ENCODE assay signal across 8 mouse cellular contexts in the genomic region with DNA sequence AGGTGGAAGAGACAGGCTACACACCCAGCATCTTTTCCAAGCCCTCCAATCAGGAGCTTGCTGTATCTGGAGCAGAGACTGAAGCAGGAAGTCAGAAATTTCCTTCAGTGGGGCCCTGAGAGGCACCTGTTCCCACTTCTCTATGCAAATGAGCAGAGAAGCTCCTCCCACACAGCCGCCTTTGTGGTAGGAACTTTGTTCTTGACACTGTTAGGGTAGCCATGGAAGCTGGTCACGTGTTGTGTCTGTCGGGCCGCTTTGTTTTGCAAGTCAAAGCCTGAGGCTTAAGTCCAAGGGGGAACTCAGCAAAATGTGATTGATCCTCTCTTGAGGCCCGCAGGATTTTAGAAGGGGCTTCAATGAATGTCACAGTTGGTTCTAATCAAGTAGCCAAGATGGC. TPM values are rescaled to one million over a fixed set of nuclear protein-coding genes. Genes with fewer than 3 reads are reported as not detected.
DNase-seq lines count a peak whose midpoint lies in the region; ATAC-seq and TF ChIP-seq lines count a peak whose summit lies in the region.

No protein-coding gene starts in this region.

- H3K9ac ChIP-seq in intestine, postnatal 0 days (ENCODE audit: low read depth, low read length), result no peak overlapping the region

- peak overlapping the region; percentile 4 for H3K4me3 ChIP-seq in testis, adult 2 months (ENCODE audit: control insufficient read depth, low read depth, low read length)
- H3K4me3 ChIP-seq in intestine, postnatal 0 days (ENCODE audit: low read depth, low read length), result no peak overlapping the region
- no peak overlapping the region for H3K4me3 ChIP-seq in limb, embryonic 10.5 days

- DNase-seq in testis, postnatal 10 days (ENCODE audit: low spot score), result no peak
- no peak for DNase-seq in urinary bladder, postnatal 14 days (ENCODE audit: low spot score)
- no peak for DNase-seq in heart, postnatal 36 days
- no peak for DNase-seq in limb, embryonic 10.5 days (ENCODE audit: low spot score)
- DNase-seq in MN1 (ENCODE audit: low spot score), result no peak

- intact Hi-C loops in heart, postnatal 36 days (cut with DNase I), result no loop called here

- H3K27ac ChIP-seq in testis, adult 2 months (ENCODE audit: control insufficient read depth, insufficient read depth, low read depth, low read length), result no peak overlapping the region
- no peak overlapping the region for H3K27ac ChIP-seq in intestine, postnatal 0 days (ENCODE audit: low read depth, low read length)
- H3K27ac ChIP-seq in limb, embryonic 10.5 days, result no peak overlapping the region

- no peaks in the 10 kb centered on the region for H3K36me3 ChIP-seq in testis, adult 2 months (ENCODE audit: control insufficient read depth, insufficient read depth, low read length)
- no peaks in the 10 kb centered on the region for H3K36me3 ChIP-seq in intestine, postnatal 0 days (ENCODE audit: control insufficient read depth, insufficient read depth)
- no peaks in the 10 kb centered on the region for H3K36me3 ChIP-seq in limb, embryonic 10.5 days

- TF ChIP-seq POLR2A in testis, adult 2 months (IDR thresholded peaks at IDR 0.05; ENCODE audit: control insufficient read depth, low read depth, low read length), result no peak

- no peak for TF ChIP-seq CTCF in testis, adult 2 months (IDR thresholded peaks at IDR 0.05; ENCODE audit: control insufficient read depth, insufficient read depth, insufficient replicate concordance, low read depth, low read length)
- TF ChIP-seq CTCF in intestine, postnatal 0 days (IDR thresholded peaks at IDR 0.05; ENCODE audit: low read depth), result no peak

- H3K9me3 ChIP-seq in intestine, postnatal 0 days (ENCODE audit: control insufficient read depth), result no peaks in the 10 kb centered on the region
- no peaks in the 10 kb centered on the region for H3K9me3 ChIP-seq in limb, embryonic 10.5 days (replicated peaks)

- H3K4me2 ChIP-seq in intestine, postnatal 0 days (replicated peaks; ENCODE audit: low read depth), result no peak overlapping the region

- no peaks in the 10 kb centered on the region for H3K27me3 ChIP-seq in testis, adult 2 months (ENCODE audit: control insufficient read depth, insufficient read depth, low read length)
- no peaks in the 10 kb centered on the region for H3K27me3 ChIP-seq in intestine, postnatal 0 days (replicated peaks; ENCODE audit: control insufficient read depth, insufficient read depth, low read length)
- no peaks in the 10 kb centered on the region for H3K27me3 ChIP-seq in limb, embryonic 10.5 days (ENCODE audit: low read depth, poor library complexity, severe bottlenecking)

- WGBS in intestine, postnatal 0 days, result 22% methylated on average over 5 of the region's 5 CpGs
- 35% methylated on average over 5 of the region's 5 CpGs for WGBS in limb, embryonic 10.5 days

- H3K4me1 ChIP-seq in testis, adult 2 months (ENCODE audit: control insufficient read depth, insufficient read depth, low read length), result peaks cover 16% of the 10 kb centered on the region
- no peaks in the 10 kb centered on the region for H3K4me1 ChIP-seq in intestine, postnatal 0 days (replicated peaks; ENCODE audit: control insufficient read depth, insufficient read depth, low read length)
- H3K4me1 ChIP-seq in limb, embryonic 10.5 days, result peaks cover 10% of the 10 kb centered on the region

- peak; percentile 92 for ATAC-seq in intestine, postnatal 0 days
- ATAC-seq in megakaryocyte progenitor cell, adult 5-6 weeks (replicated peaks; ENCODE audit: poor library complexity), result peak; percentile 97

RNA-seq across cellular contexts. Expression of a gene that starts 9.4 kb away (rescaled TPM):
- polyA plus RNA-seq in testis, adult 2 months (2012; rRNA removed), result 47.8 and 48.0 TPM in 2 replicates
- polyA plus RNA-seq in intestine, postnatal 0 days (2015; fragmentation: Nextera tagmentation; extraction: Ambion mirVana), result 13.0 and 13.6 TPM in 2 replicates
- total RNA-seq in megakaryocyte progenitor cell, adult 5-6 weeks (2015), result 13.5 and 13.9 TPM in 2 replicates
- 13.7 and 16.7 TPM in 2 replicates for total RNA-seq in megakaryocyte progenitor cell, adult 5-6 weeks (2017)
- total RNA-seq in heart, postnatal 36 days (2021), result 10 to 100 TPM; 89.5 to 98.4 TPM
- polyA plus RNA-seq in limb, embryonic 10.5 days (2016; fragmentation: Nextera tagmentation; extraction: Ambion mirVana), result 8.2 and 9.7 TPM in 2 replicates

RNA-seq across cellular contexts. Expression of a gene that starts 10.5 kb away (rescaled TPM):
- 59.8 and 63.3 TPM in 2 replicates for polyA plus RNA-seq in testis, adult 2 months (2012; rRNA removed)
- polyA plus RNA-seq in intestine, postnatal 0 days (2015; fragmentation: Nextera tagmentation; extraction: Ambion mirVana), result 1.6 and 1.9 TPM in 2 replicates
- 5.1 and 6.5 TPM in 2 replicates for total RNA-seq in megakaryocyte progenitor cell, adult 5-6 weeks (2015)
- 3.7 and 5.1 TPM in 2 replicates for total RNA-seq in megakaryocyte progenitor cell, adult 5-6 weeks (2017)
- total RNA-seq in heart, postnatal 36 days (2021), result 1 to 10 TPM; 4.3 to 4.6 TPM
- 4.4 and 4.9 TPM in 2 replicates for polyA plus RNA-seq in limb, embryonic 10.5 days (2016; fragmentation: Nextera tagmentation; extraction: Ambion mirVana)

Comparison
In these comparisons a context has a peak if more than half of its experiments do, and no peak if none do; other contexts are left out.
1. RNA of a gene that starts 10.5 kb away (polyA plus RNA-seq): 59.8 to 63.3 TPM in testis, adult 2 months; 4.4 to 4.9 TPM in limb, embryonic 10.5 days and 1.6 to 1.9 TPM in intestine, postnatal 0 days; every median in the first group is over 10 times any median in the second.